Mouse (Mus musculus) left cerebral cortex, adult 18-20 months (tissue): ENCODE data around the gene Daxx. TPM values are rescaled to one million over a fixed set of nuclear protein-coding genes. Genes with fewer than 3 reads are reported as not detected.
"Not testable (repeated sequence)": the region's sequence is repeated elsewhere in the genome, so short reads cannot be mapped to it uniquely, and the experiment has no call there.

Experiments
- DNase-seq, 2 experiments: peaks; one replicate each; pipeline ENCODE4 v3.0.0; 2021 to 2022; ENCODE audit warnings: low spot score in 2 of 2, mixed read lengths in 1 of 2
- total RNA-seq, 2 experiments: library from RNA; stranded (reverse); gene quantifications; 2 replicates each; pipeline ENCODE4 v1.2.3; 2021

Daxx gene
- total RNA-seq, 2 experiments from 2014 or later: 27.4 to 34.7 TPM

DNA sequence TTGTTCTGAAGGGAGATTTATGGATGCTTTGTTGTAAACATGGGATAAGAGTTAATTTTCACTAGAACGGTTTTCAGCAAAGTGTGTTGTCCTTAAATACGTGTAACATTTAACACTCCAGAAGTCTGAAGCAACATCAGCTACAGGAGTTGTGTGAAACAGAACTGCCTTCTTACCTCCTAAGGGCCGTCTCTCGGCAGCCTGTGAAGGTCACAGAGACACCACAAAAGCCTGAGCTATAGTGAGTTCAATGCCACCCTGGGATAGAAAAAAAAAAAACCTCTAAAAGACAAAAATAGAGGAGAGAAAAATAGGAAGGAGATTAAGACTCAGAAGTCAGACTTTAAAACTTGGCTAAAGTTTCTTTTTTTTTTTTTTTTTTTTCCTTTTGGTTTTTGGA lies 7.1 kb upstream of the Daxx start:
- no peak for DNase-seq

DNA sequence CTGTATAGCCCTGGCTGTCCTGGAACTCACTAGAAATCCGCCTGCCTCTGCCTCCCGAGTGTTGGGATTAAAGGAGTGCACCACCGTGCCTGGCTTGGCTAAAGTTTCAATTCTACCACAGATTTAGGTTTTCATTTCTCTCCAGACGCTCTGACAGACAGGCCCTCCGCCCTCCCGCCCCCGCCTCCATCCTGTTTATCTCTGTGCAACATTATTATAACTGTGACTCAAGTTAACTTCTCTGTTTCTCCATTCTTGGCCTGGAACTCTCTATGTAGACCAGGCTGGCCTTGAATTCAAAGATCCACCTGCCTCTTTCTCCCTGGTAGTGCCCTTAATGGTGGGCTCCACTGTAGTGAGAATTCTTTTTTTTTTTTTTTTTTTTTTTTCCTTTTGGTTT lies 6.7 kb upstream of the Daxx start:
- no peak for DNase-seq

DNA sequence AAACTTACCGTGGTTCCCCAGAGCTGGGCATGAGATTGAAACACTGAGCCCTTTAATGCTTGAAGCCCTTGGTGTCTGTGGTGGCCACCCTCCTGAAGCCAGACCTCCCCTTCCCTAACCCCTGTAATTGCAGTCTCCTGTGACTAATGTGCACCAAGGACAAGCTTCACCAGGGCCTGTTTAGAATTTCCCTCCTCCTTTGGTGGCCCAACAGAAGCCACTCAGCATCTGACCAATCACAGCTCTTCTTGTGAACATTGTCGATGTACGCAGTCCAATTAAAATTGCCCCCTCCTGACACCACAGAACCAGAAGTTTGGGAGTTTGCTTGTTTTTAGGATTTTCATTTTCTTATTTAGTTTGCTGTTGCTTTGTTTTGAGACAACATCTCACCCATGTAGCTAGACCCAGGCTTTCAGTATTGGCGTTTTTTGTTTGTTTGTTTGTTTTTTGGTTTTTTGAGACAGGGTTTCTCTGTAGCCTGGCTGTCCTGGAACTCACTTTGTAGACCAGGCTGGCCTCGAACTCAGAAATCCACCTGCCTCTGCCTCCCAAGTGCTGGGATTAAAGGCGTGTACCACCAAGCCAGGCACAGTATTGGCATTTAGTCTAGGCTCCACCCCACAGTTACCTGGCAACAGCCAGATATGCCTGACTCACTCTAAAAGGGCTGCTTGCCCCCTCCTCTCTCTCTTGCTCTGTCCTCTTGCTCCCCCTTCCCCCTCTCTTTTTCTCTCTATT lies 5.1 kb upstream of the Daxx start:
- DNase-seq: not testable (repeated sequence)

DNA sequence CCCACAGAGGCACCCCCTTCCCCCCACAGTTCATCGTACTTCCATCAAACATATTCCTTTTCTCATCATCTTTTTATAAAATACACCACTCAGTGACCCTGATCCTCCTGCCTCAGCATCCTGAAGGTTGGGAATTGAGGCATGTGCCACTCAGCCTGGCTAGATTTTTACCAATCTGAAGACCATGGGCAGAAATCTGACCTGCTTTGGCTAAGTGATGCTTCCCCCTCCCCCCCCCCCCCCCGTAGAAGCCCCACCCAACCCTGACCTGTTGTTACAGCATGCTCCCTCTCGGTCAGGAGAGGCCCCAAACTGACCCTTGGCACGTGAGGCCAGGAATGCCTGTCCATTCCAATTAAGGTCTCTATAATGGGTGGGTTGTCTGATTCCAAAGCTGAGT lies 4.4 kb upstream of the Daxx start, which contains the start of gene Platr17:
TSS of gene Platr17 (plus strand) at position 301 of the 400 bp plus-strand sequence.
- DNase-seq: not testable (repeated sequence)

DNA sequence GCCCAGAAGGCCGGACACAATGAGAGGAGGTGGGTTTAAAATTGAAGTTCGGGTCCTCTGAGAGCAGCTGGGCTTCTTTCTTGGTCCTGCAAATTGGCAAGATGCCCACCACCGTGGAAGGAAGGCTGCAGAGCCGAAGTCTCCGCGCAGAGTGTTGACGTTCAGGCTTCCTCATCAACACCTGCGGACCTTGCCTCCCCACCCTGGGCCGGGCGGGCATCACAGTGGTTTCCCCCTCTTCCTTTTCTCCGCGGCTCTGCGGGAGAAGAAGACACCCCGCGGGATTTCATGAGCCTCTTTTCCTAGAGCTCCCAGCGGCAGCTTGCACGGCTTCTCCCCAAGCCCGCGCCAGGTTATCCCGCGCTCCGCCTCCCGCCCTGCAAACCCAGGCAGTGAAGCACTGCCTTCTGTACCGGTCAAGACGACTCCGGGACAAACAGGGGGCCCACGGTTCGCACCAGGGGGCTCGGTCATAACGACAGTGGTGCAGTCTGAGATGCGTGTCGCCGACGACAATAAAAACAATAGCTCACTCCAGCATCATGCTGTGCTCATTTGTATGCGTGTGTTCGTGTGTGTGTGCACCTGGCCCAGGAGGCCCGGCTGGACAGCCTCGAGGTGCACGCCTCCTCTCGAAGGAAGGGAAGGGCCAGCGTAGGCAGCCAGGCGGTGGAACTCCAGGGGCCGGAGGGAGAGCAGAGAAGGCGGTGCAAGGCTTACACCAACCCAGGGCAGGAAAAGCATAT lies 710 bp upstream of the Daxx start:
- DNase-seq: peak; percentile 51 to 55

DNA sequence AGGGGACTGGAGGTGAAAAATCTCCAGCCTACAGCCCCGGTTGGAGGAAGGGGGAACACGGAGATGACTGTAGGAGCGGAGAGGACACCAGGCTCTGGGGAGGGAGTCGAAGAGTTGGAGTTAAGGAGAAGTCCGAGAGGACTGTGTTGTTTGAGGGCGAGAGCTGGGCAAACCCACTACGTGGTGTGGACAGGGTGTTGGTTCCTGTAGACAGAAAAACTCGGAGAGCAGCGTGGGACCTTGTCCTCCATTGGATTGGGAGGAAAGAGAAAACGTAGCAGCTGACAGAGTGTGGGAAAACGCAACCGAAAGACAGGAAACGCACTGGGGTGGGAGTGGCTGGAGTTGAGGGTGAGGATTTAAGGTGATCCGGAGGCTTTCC lies 646 bp downstream of the Daxx start:
- DNase-seq: no peak

DNA sequence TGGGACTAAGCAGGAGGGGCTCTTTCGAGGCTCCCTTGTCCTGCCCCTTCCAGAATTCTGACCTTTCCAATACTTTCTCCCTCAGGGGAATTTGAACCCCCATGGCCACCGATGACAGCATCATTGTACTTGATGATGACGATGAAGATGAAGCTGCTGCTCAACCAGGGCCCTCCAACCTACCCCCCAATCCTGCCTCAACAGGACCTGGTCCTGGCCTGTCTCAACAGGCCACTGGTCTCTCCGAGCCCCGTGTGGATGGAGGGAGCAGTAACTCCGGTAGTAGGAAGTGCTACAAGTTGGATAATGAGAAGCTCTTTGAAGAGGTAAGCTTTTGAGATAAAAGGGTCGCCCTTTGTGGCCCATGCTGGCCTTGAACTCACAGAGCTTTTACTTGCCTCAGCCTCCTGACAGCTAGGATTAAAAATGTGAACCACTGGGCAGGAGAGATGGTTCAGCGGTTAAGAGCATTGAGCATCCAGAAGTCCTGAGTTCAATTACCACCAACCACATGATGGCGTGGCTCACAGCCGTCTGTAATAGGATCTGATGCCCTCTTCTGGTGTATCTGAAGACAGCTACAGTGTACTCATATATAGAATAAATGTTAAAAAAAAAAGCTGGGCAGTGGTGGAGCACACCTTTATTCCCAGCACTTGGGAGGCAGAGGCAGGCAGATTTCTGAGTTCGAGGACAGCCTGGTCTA lies 1.3 kb downstream of the Daxx start:
- DNase-seq: no peak

DNA sequence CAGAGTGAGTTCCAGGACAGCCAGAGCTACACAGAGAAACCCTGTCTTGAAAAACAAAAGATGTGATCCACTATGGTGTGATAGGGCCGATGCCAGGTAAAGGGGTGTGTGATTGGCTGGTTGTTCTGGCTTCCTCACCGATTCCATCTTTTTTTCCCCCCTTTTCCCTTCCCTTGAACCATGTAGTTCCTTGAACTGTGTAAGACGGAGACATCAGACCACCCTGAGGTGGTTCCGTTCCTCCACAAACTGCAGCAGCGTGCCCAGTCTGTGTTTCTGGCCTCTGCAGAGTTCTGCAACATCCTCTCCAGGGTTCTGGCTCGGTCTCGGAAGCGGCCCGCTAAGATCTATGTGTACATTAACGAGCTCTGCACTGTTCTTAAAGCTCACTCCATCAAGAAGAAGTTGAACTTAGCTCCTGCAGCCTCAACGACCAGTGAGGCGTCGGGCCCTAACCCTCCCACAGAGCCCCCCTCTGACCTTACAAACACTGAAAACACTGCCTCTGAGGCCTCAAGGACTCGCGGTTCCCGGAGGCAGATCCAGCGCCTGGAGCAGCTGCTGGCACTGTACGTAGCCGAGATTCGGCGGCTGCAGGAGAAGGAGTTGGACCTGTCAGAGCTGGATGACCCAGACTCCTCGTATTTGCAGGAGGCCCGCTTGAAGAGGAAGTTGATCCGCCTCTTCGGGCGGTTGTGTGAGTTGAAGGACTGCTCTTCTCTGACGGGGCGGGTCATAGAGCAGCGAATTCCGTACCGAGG lies 2.0 kb downstream of the Daxx start:
- no peak for DNase-seq

DNA sequence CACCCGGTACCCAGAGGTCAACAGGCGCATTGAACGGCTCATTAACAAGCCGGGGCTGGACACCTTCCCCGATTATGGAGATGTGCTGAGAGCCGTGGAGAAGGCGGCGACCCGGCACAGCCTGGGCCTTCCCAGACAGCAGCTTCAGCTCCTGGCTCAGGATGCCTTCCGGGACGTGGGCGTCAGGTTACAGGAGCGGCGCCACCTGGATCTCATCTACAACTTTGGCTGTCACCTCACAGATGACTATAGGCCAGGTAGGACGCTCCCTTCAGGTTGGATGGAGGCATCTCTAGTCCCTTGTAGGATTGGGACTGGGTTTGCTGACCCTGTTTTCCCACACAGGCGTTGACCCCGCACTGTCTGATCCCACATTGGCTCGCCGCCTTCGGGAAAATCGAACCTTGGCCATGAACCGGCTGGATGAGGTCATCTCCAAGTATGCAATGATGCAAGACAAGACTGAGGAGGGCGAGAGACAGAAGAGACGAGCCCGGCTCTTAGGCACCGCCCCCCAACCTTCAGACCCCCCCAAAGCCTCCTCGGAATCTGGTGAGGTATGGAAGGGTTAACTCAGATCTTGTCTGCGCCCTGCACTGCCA lies 2.7 kb downstream of the Daxx start:
- DNase-seq: no peak

DNA sequence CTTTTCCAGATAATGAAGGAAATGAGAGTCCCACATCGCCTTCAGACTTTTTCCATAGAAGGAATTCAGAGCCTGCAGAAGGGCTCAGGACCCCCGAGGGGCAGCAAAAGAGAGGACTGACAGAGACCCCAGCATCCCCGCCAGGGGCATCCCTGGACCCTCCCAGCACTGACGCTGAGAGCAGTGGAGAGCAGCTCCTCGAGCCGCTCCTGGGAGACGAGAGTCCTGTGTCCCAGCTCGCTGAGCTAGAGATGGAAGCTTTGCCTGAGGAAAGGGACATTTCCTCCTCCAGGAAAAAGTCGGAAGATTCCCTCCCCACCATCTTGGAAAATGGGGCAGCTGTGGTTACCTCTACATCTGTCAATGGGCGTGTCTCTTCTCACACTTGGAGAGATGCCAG lies 4.0 kb downstream of the Daxx start:
- no peak for DNase-seq

DNA sequence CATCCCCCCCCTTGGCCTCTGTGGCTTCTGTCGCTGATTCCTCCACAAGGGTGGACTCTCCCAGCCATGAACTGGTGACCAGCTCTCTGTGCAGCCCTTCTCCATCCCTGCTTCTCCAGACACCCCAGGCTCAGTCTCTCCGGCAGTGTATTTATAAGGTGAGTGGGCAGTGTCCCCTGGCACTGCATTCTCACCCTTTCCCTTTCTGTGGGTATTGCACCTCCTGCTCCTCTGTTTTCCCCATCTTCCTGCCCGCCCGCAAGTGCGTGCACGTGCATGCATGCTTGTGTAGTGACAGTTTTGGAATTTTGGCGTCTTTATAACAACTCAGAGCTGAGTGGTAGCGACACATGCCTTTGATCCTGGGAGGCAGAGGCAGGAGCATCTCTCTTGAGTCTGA lies 4.7 kb downstream of the Daxx start:
- DNase-seq: no peak

DNA sequence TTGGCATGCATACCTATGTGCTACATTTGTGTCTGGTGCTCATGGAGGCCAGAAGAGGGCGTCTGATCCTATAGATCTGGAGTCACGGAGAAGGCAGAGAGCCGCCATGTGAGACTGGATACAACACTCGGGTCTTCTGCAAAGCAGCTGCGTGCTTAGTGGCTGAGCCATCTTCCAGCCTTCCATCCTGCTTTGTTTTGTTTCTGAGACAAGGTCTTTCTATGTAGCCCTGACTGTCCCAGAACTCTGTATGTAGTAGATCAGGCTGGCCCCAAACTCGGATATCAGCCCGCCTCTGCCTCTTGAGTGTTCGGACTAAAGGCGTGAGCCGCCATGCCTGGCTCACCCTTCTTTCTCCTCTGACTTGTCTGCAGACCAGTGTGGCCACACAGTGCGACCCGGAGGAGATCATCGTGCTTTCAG lies 5.8 kb downstream of the Daxx start:
- DNase-seq: no peak

DNA sequence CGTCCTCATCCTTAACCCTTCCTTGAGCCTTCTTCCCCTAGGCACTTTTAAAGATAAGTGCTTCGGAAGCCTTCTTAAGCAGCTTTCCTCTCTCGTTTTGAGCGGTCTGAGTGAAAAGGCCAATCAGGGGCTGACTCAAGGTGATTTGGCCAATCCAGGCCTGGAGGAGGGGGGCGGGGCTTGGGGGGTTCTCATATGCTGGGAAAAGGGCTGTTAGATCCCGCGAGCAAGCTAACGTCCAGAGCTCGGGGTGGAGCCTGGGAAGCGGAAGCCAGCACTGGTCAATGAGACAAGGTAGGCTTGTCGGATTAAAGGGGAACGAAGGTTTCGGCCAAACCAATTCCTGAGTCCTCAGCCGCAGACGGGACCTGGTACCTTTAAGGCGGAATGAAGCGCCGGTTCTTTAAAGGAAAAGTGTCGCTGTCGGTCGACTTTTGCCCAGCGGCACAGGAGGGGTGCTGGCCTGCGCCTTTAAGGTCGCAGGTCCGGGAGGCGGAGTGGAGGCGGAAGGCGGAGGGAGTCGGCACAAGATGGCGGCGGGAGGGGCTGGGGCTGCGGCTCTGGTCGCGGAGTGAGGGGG lies 6.5 kb downstream of the Daxx start, which contains the start of the genes Tapbp and Zbtb22:
TSS of gene Tapbp (plus strand) at position 229 of the 580 bp plus-strand sequence.
TSS of gene Zbtb22 (plus strand) at position 234 of the 580 bp plus-strand sequence.
- DNase-seq: peak; percentile 95 to 97

DNA sequence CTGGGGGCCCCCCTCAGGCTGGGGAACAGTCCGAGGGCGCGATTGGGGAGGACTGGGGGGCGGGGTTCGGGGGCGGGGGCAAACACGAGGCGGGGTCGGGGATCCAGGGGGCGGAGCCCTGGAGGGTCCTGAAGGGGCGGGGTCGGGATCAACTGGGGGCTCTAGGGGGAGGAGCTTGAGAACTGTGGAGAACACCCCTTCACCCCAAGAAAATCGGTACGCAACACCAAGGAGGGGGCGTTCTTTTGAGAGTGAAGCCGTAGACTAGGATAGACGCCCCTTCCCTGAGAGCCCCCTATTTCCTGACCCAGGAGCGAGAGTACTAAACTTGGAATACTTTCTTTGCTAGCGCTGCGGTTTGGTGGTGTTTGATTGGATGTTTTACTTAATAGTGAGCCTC lies 7.1 kb downstream of the Daxx start:
- DNase-seq: no peak

DNA sequence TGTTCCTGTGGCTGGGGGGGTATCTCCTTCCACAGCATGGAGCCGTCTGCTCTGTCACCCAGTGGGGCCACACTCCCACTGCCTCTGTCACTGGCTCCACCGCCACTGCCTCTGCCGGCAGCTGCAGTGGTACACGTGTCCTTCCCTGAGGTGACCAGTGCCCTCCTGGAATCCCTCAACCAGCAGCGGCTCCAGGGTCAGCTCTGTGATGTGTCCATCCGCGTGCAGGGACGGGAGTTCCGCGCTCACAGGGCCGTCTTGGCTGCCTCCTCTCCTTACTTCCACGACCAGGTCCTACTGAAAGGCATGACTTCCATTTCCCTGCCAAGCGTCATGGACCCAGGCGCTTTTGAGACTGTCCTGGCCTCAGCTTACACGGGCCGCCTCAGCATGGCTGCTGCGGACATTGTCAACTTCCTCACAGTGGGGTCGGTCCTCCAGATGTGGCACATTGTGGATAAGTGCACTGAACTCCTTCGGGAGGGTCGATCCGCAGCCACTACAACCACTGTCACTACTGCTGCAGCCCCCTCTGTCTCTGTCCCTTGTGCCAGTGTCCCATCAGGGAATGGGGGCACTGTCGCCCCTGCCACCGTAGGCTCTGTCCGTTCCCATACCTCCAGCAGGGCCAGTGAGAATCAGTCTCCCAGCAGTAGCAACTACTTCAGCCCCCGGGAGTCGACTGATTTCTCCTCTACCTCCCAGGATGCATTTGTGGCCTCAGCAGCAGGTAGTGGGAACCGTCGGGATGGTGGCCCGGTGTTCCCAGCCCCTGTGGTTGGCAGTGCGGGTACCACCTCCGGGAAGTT lies 7.8 kb downstream of the Daxx start:
- DNase-seq: peak in 1 of 2 experiments; percentile 2

DNA sequence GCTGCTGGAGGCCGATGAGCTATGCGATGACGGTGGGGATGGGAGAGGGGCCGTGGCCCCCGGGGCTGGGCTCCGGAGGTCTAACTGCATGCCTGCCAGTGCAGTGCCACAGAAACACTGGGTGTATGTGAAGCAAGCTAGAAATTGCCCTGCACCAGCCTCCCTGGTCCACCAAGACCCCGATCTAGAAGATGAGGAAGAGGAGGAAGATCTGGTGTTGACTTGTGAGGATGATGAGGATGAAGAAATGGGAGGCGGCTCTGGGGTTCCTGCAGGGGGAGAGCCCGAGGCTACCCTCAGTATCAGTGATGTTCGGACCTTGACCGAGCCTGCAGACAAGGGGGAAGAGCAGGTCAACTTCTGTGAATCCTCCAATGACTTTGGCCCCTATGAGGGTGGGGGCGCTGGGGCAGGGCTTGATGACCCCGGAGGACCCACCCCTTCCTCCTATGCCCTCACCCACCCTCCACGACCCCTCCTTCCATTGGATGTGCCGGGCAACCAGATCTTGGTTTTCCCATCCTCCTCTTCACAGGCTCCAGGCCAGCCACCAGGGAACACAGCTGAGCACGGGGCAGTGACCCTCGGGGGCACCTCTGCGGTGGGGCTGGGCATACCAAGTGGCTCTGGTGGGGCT lies 8.6 kb downstream of the Daxx start:
- DNase-seq: no peak

DNA sequence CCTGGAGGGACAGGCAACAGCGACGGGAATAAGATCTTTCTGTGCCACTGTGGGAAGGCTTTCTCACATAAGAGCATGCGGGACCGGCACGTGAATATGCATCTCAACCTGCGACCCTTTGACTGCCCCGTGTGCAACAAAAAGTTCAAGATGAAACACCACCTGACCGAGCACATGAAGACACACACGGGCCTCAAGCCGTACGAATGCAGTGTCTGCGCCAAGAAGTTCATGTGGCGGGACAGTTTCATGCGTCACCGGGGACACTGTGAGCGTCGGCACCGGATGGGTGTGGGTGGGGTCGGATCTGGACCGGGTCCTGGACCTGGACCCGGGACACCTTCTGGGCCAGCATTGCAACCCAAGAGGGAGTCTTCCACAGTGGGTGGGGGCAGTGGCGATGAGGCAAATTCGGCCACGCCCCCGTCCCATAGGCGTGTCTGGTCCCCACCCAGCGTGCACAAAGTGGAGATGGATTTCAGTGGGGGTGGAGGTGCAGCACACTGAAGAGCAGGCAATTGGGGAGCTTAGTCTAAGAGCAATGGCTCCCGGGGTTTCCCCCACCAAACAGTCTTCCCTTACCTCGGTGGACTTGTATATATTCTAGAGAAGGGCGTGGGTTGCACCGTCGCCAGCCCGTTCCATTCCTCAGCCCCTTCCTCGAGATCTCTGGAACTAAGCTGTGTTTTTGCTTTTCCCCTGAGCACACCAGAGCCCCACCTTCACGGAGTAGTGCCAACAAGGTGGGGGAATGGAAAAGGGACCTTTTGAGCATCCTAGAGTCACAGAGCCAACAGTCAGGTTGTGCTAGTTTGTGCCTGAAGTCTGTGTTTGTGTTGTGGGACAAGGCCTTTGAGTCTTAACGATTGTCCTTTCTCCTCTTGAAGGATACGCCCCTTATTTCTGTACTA lies 9.3 kb downstream of the Daxx start:
- peak in 1 of 2 experiments; percentile 2 for DNase-seq
